Mouse (Mus musculus) heart, postnatal 0 days (tissue): ENCODE results near the gene Lingo3.

Experiments
- CTCF ChIP-seq: IDR thresholded peaks from 2 replicates; pipeline ENCODE4 v1.5.1; 2016; ENCODE audit warnings: antibody characterized with exemption, control low read depth, low read depth
- EP300 ChIP-seq: IDR thresholded peaks from 2 replicates; pipeline ENCODE4 v1.6.1; 2016; ENCODE audit warnings: antibody characterized with exemption, low read depth

DNA sequence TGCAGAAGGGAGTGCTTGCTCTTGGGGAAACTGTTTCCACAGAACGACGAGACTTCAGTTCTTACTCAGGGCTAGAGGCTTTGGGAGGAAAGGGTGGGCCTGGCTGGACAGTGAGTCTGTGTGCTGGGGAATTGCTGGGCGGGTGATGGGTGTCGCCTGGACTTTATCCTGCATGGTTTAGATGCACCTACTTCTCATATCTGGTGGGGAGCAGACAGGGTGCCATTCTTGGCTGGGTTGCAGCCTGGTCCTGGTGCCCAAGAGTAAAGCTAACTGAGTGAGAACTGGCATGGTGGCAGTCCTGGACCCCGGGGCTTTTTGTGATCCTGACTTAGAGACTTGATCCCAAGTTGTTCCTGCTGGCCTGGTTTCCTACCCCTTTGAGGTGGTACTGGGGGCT lies 13.1 kb upstream of the Lingo3 start:
- TF ChIP-seq CTCF (no peak), EP300 (no peak)
